8 mouse cellular contexts compared by ENCODE assay signal in genomic region chr12:108178331-108179245, GRCm38 (mm10). TPM values are rescaled to one million over a fixed set of nuclear protein-coding genes. Genes with fewer than 3 reads are reported as not detected.
DNase-seq lines count a peak whose midpoint lies in the region; ATAC-seq and TF ChIP-seq lines count a peak whose summit lies in the region.

No protein-coding gene starts in this region.

- no peak for TF ChIP-seq RAD21 in MEL (IDR thresholded peaks at IDR 0.05; ENCODE audit: low read depth, low read length)

- TF ChIP-seq POLR2A in MEL (IDR thresholded peaks at IDR 0.05; ENCODE audit: control insufficient read depth in 1 of 2, insufficient read depth in 1 of 2, low read depth in 1 of 2, low read length in 2 of 2, poor library complexity in 1 of 2): peak; percentile 40 to 52; a peak in 2 of 4 replicates

- no peak; the same call in 1 of the 2 replicates for ATAC-seq in forebrain, embryonic 12.5 days (ENCODE audit: low FRiP score)
- peak; percentile 30 for ATAC-seq in lung, postnatal 0 days

- H3K4me2 ChIP-seq in forebrain, embryonic 12.5 days: peak overlapping the region; percentile 78
- H3K4me2 ChIP-seq in lung, postnatal 0 days (replicated peaks; ENCODE audit: low read depth, low read length): peak overlapping the region; percentile 66

- peak overlapping the region; percentile 89 for H3K9ac ChIP-seq in MEL (ENCODE audit: control insufficient read depth, low read depth, low read length, poor library complexity, severe bottlenecking)
- H3K9ac ChIP-seq in forebrain, embryonic 12.5 days: peak overlapping the region; percentile 94
- peak overlapping the region; percentile 95 for H3K9ac ChIP-seq in lung, postnatal 0 days (replicated peaks; ENCODE audit: low read depth)

- TF ChIP-seq CTCF in MEL (IDR thresholded peaks at IDR 0.05 in 2 of 3, conservative IDR thresholded peaks at IDR 0.05 in 1 of 3; ENCODE audit: control insufficient read depth in 1 of 3, insufficient read depth in 1 of 3, low read depth in 2 of 3, low read length in 3 of 3, poor library complexity in 1 of 3, severe bottlenecking in 1 of 3): no peak
- peak; percentile 3; the same call in 1 of the 2 replicates for TF ChIP-seq CTCF in lung, postnatal 0 days (IDR thresholded peaks at IDR 0.05)

- peak; percentile 74 for DNase-seq in MEL (ENCODE audit: low read depth, low spot score)
- peak; percentile 46 for DNase-seq in c-Kit-positive CD71-positive TER-119-negative erythroid progenitor cells, embryonic 14.5 days (ENCODE audit: low read depth)
- DNase-seq in heart, postnatal 4 days: peak; percentile 57
- peak; percentile 21 for DNase-seq in layer of hippocampus, adult 9-10 months (ENCODE audit: low spot score)
- DNase-seq in lung, postnatal 0 days (ENCODE audit: low spot score): peak; percentile 71
- DNase-seq in retina, postnatal 1 day: peak; percentile 69
- peak; percentile 38 for DNase-seq in urinary bladder, postnatal 25 days (ENCODE audit: low spot score)

- peaks cover 51% of the 10 kb centered on the region for H3K79me2 ChIP-seq in MEL (ENCODE audit: control insufficient read depth, insufficient read depth, low read length, poor library complexity)

- peak overlapping the region; percentile 59 for H3K27ac ChIP-seq in MEL (ENCODE audit: control insufficient read depth, low read depth, low read length)
- peak overlapping the region; percentile 84 for H3K27ac ChIP-seq in forebrain, embryonic 12.5 days
- H3K27ac ChIP-seq in lung, postnatal 0 days (ENCODE audit: low read length): peak overlapping the region; percentile 97

- no peaks in the 10 kb centered on the region for H3K27me3 ChIP-seq in MEL (ENCODE audit: control insufficient read depth in 1 of 2, insufficient read depth in 2 of 2, low read length in 2 of 2)
- H3K27me3 ChIP-seq in forebrain, embryonic 12.5 days: no peaks in the 10 kb centered on the region
- no peaks in the 10 kb centered on the region for H3K27me3 ChIP-seq in lung, postnatal 0 days (replicated peaks; ENCODE audit: insufficient read depth, low read length)

- peak overlapping the region; percentile 73 to 99 for H3K4me3 ChIP-seq in MEL (ENCODE audit: control insufficient read depth in 1 of 2, insufficient read depth in 1 of 2, low read depth in 2 of 2, low read length in 2 of 2)
- H3K4me3 ChIP-seq in forebrain, embryonic 12.5 days (replicated peaks): peak overlapping the region; percentile 98
- peak overlapping the region; percentile 92 for H3K4me3 ChIP-seq in lung, postnatal 0 days (ENCODE audit: low read depth, low read length)

- no peaks in the 10 kb centered on the region for H3K9me3 ChIP-seq in MEL (replicated peaks; ENCODE audit: insufficient read depth, low read length)
- H3K9me3 ChIP-seq in forebrain, embryonic 12.5 days: no peaks in the 10 kb centered on the region
- no peaks in the 10 kb centered on the region for H3K9me3 ChIP-seq in lung, postnatal 0 days (ENCODE audit: low read length)

- under 1% methylated on average over 97 of the region's 103 CpGs for WGBS in forebrain, embryonic 12.5 days
- WGBS in lung, postnatal 0 days: under 1% methylated on average over 72 of the region's 103 CpGs

- no peak for TF ChIP-seq EP300 in MEL (IDR thresholded peaks at IDR 0.05; ENCODE audit: low read depth in 1 of 2, low read length in 2 of 2)
- TF ChIP-seq EP300 in lung, postnatal 0 days (IDR thresholded peaks at IDR 0.05): no peak

- peaks cover 7 to 27% of the 10 kb centered on the region in 2 experiments for H3K36me3 ChIP-seq in MEL (ENCODE audit: control insufficient read depth in 1 of 2, insufficient read depth in 2 of 2, low read length in 2 of 2)
- H3K36me3 ChIP-seq in forebrain, embryonic 12.5 days (replicated peaks): peaks cover 18% of the 10 kb centered on the region
- H3K36me3 ChIP-seq in lung, postnatal 0 days (ENCODE audit: insufficient read depth, low read length): 0 out of 2 replicates have a peak, but pooled peaks cover 5% of the 10 kb centered on the region

- peaks cover 6 to 7% of the 10 kb centered on the region in 2 experiments; a peak in 3 of 4 replicates for H3K4me1 ChIP-seq in MEL (ENCODE audit: control insufficient read depth in 1 of 2, insufficient read depth in 2 of 2, low read length in 2 of 2)
- H3K4me1 ChIP-seq in forebrain, embryonic 12.5 days: peaks cover 29% of the 10 kb centered on the region
- H3K4me1 ChIP-seq in lung, postnatal 0 days (ENCODE audit: insufficient read depth, low read depth, low read length): peaks cover 17% of the 10 kb centered on the region; the same call in 1 of the 2 replicates

TF ChIP-seq in MEL, 35 proteins besides CTCF, POLR2A, EP300 and RAD21:
- TF ChIP-seq MXI1 (IDR thresholded peaks at IDR 0.05; ENCODE audit: low read depth, low read length): peak; percentile 77
- TF ChIP-seq MAZ (IDR thresholded peaks at IDR 0.05; ENCODE audit: low read depth, low read length): 0 out of 2 replicates have a peak, but pooled peaks have one; percentile 25
- 0 out of 2 replicates have a peak, but pooled peaks have one; percentile 39 for TF ChIP-seq HCFC1 (IDR thresholded peaks at IDR 0.05; ENCODE audit: low read depth, low read length)
- peak; percentile 9; the same call in 1 of the 2 replicates for TF ChIP-seq ETS1 (IDR thresholded peaks at IDR 0.05; ENCODE audit: low read depth, low read length)
- peak; percentile 95 for TF ChIP-seq UBTF (IDR thresholded peaks at IDR 0.05; ENCODE audit: borderline replicate concordance, insufficient read depth, low read depth, low read length)
- no peak for TF ChIP-seq KAT2A (conservative IDR thresholded peaks at IDR 0.05; ENCODE audit: low read depth, low read length)
- TF ChIP-seq MAFK (IDR thresholded peaks at IDR 0.05; ENCODE audit: borderline replicate concordance, low read depth, low read length): no peak
- 0 out of 2 replicates have a peak, but pooled peaks have one; percentile 19 for TF ChIP-seq NELFE (IDR thresholded peaks at IDR 0.05; ENCODE audit: low read depth, low read length)
- TF ChIP-seq MAX (IDR thresholded peaks at IDR 0.05; ENCODE audit: low read length): no peak
- peak; percentile 46; the same call in 1 of the 2 replicates for TF ChIP-seq SIN3A (IDR thresholded peaks at IDR 0.05; ENCODE audit: low read length)
- TF ChIP-seq TBP (IDR thresholded peaks at IDR 0.05; ENCODE audit: low read depth, low read length): no peak
TF ChIP-seq in MEL: peak in this region for 7.

RNA-seq across cellular contexts. Expression of gene Setd3, which starts 0.5 kb away (rescaled TPM):
- total RNA-seq in MEL (2012; rRNA removed): 38.4 and 40.1 TPM in 2 replicates
- 10 to 100 TPM in 1 of 2 experiments, not detected in 1; 59.9 TPM for polyA plus RNA-seq in MEL (2012; ENCODE audit: insufficient read depth in 1 of 2, insufficient read length in 2 of 2, low read depth in 1 of 2, low replicate concordance in 2 of 2, missing spikeins in 1 of 2)
- polyA plus RNA-seq in forebrain, embryonic 12.5 days (2016; fragmentation: Nextera tagmentation; extraction: Ambion mirVana): 103 and 112 TPM in 2 replicates
- total RNA-seq in heart, postnatal 4 days (2021): 10 to 100 TPM; 74.9 to 75.7 TPM
- 60.3 and 71.9 TPM in 2 replicates for polyA plus RNA-seq in lung, postnatal 0 days (2015; fragmentation: Nextera tagmentation; extraction: Ambion mirVana)

RNA-seq across cellular contexts. Expression of gene Ccnk, which starts 0.8 kb away (rescaled TPM):
- total RNA-seq in MEL (2012; rRNA removed): 7.6 and 8.9 TPM in 2 replicates
- 10 to 100 TPM; 62.8 to 69.6 TPM for polyA plus RNA-seq in MEL (2012; ENCODE audit: insufficient read depth in 1 of 2, insufficient read length in 2 of 2, low read depth in 1 of 2, low replicate concordance in 2 of 2, missing spikeins in 1 of 2)
- polyA plus RNA-seq in forebrain, embryonic 12.5 days (2016; fragmentation: Nextera tagmentation; extraction: Ambion mirVana): 4.7 and 5.4 TPM in 2 replicates
- 10 to 100 TPM; 30.5 to 32.8 TPM for total RNA-seq in heart, postnatal 4 days (2021)
- 2.0 and 2.5 TPM in 2 replicates for polyA plus RNA-seq in lung, postnatal 0 days (2015; fragmentation: Nextera tagmentation; extraction: Ambion mirVana)

Comparison
In these comparisons a context has a peak if more than half of its experiments do, and no peak if none do; other contexts are left out.
1. DNase-seq: peak in every context shown above with its lines; median percentile 74 in MEL; 71 in lung, postnatal 0 days; 69 in retina, postnatal 1 day; 57 in heart, postnatal 4 days; 46 in c-Kit-positive CD71-positive TER-119-negative erythroid progenitor cells, embryonic 14.5 days; 38 in urinary bladder, postnatal 25 days; 21 in layer of hippocampus, adult 9-10 months.
2. RNA of gene Ccnk, which starts 0.8 kb away (polyA plus RNA-seq): 62.8 to 69.6 TPM in MEL; 4.7 to 5.4 TPM in forebrain, embryonic 12.5 days and 2.0 to 2.5 TPM in lung, postnatal 0 days; every median in the first group is over 10 times any median in the second.
3. Peak in every context shown above with its lines, with median percentiles within 50 percentile points of each other: H3K27ac ChIP-seq, H3K4me3 ChIP-seq and H3K9ac ChIP-seq.